In genomic region chr10:80570871-80571836, GRCm38 (mm10) we compare ENCODE assay signal across 8 mouse cellular contexts. TPM values are rescaled to one million over a fixed set of nuclear protein-coding genes. Genes with fewer than 3 reads are reported as not detected.
DNase-seq lines count a peak whose midpoint lies in the region; ATAC-seq and TF ChIP-seq lines count a peak whose summit lies in the region.

No protein-coding gene starts in this region.

- H3K36me3 ChIP-seq in hindbrain, embryonic 11.5 days (ENCODE audit: control insufficient read depth, insufficient read depth, low read length), result no peaks in the 10 kb centered on the region

- 0 out of 2 replicates have a peak, but pooled peaks have one; percentile 20 for ATAC-seq in hindbrain, embryonic 11.5 days (ENCODE audit: low FRiP score)

- peaks cover 18% of the 10 kb centered on the region for H3K4me1 ChIP-seq in hindbrain, embryonic 11.5 days (replicated peaks; ENCODE audit: control insufficient read depth, insufficient read depth, low read length)

- H3K9me3 ChIP-seq in hindbrain, embryonic 11.5 days (ENCODE audit: control insufficient read depth, low read length), result no peaks in the 10 kb centered on the region

- DNase-seq in layer of hippocampus, adult 2 months (ENCODE audit: low spot score in 2 of 2), result no peak
- DNase-seq in layer of hippocampus, adult 8-10 months (ENCODE audit: low spot score in 2 of 2), result no peak
- peak; percentile 69 to 79 for DNase-seq in cerebellum, postnatal 14 days
- DNase-seq in hindbrain, embryonic 11.5 days (ENCODE audit: low spot score), result peak; percentile 55
- peak; percentile 35 for DNase-seq in lung, postnatal 25 days (ENCODE audit: low spot score)
- peak; percentile 59 to 64 for DNase-seq in spleen, postnatal 36 days (ENCODE audit: low spot score in 2 of 2)
- no peak for DNase-seq in thymus, postnatal 25 days
- no peak for DNase-seq in right cerebral cortex, postnatal 25 days

- no peaks in the 10 kb centered on the region for H3K27me3 ChIP-seq in hindbrain, embryonic 11.5 days (ENCODE audit: control insufficient read depth, insufficient read depth, low read length)

- H3K4me2 ChIP-seq in hindbrain, embryonic 11.5 days (replicated peaks; ENCODE audit: low read depth, low read length), result peak overlapping the region; percentile 38

- H3K4me3 ChIP-seq in layer of hippocampus, adult 2 months, result peak overlapping the region; percentile 13
- H3K4me3 ChIP-seq in hindbrain, embryonic 11.5 days (ENCODE audit: low read depth, low read length), result no peak overlapping the region

- no peak for TF ChIP-seq CTCF in layer of hippocampus, adult 2 months (conservative IDR thresholded peaks at IDR 0.05)

- H3K9ac ChIP-seq in hindbrain, embryonic 11.5 days (ENCODE audit: low read depth, low read length), result peak overlapping the region; percentile 43

- peak overlapping the region; percentile 97 for H3K27ac ChIP-seq in layer of hippocampus, adult 2 months
- peak overlapping the region; percentile 48; the same call in 1 of the 2 replicates for H3K27ac ChIP-seq in hindbrain, embryonic 11.5 days (ENCODE audit: low read depth, low read length)

- WGBS in hindbrain, embryonic 11.5 days, result 23% methylated on average over 30 of the region's 30 CpGs

RNA-seq across cellular contexts. Expression of gene Klf16, which starts 6.0 kb away (rescaled TPM):
- total RNA-seq in layer of hippocampus, adult 2 months (2021), result 10 to 100 TPM; 50.8 to 56.8 TPM
- 10 to 100 TPM; 47.5 to 51.9 (median 49.3) TPM for total RNA-seq in layer of hippocampus, adult 8-10 months (2022)
- 3.9 and 4.2 TPM in 2 replicates for polyA plus RNA-seq in hindbrain, embryonic 11.5 days (2014; fragmentation: Nextera tagmentation; extraction: Ambion mirVana)

RNA-seq across cellular contexts. Expression of gene Rexo1, which starts 9.8 kb away (rescaled TPM):
- 10 to 100 TPM; 51.6 to 52.8 TPM for total RNA-seq in layer of hippocampus, adult 2 months (2021)
- 10 to 100 TPM; 45.3 to 53.2 (median 49.5) TPM for total RNA-seq in layer of hippocampus, adult 8-10 months (2022)
- polyA plus RNA-seq in hindbrain, embryonic 11.5 days (2014; fragmentation: Nextera tagmentation; extraction: Ambion mirVana), result 21.6 and 22.5 TPM in 2 replicates

RNA-seq across cellular contexts. Expression of gene Abhd17a, which starts 19.0 kb away (rescaled TPM):
- total RNA-seq in layer of hippocampus, adult 2 months (2021), result 100 to 1,000 TPM; 158 to 166 TPM
- 100 to 1,000 TPM; 144 to 155 (median 147) TPM for total RNA-seq in layer of hippocampus, adult 8-10 months (2022)
- polyA plus RNA-seq in hindbrain, embryonic 11.5 days (2014; fragmentation: Nextera tagmentation; extraction: Ambion mirVana), result 98.8 and 108 TPM in 2 replicates

RNA-seq across cellular contexts. Expression of gene Scamp4, which starts 31.5 kb away (rescaled TPM):
- 10 to 100 TPM; 42.9 to 43.1 TPM for total RNA-seq in layer of hippocampus, adult 2 months (2021)
- total RNA-seq in layer of hippocampus, adult 8-10 months (2022), result 10 to 100 TPM; 39.3 to 58.6 (median 42.8) TPM
- polyA plus RNA-seq in hindbrain, embryonic 11.5 days (2014; fragmentation: Nextera tagmentation; extraction: Ambion mirVana), result 64.1 and 68.7 TPM in 2 replicates

RNA-seq across cellular contexts. Expression of gene Adat3, which starts 31.5 kb away (rescaled TPM):
- total RNA-seq in layer of hippocampus, adult 2 months (2021), result 1 to 10 TPM; 1.3 to 3.5 TPM
- 1 to 10 TPM; 2.0 to 5.0 (median 3.0) TPM for total RNA-seq in layer of hippocampus, adult 8-10 months (2022)
- polyA plus RNA-seq in hindbrain, embryonic 11.5 days (2014; fragmentation: Nextera tagmentation; extraction: Ambion mirVana), result 5.8 and 7.4 TPM in 2 replicates

Comparison
In these comparisons a context has a peak if more than half of its experiments do, and no peak if none do; other contexts are left out.
1. DNase-seq: peak in cerebellum, postnatal 14 days (2 of 2), hindbrain, embryonic 11.5 days (single experiment), lung, postnatal 25 days (single experiment) and spleen, postnatal 36 days (2 of 2); none in layer of hippocampus, adult 2 months (0 of 2), layer of hippocampus, adult 8-10 months (0 of 2), thymus, postnatal 25 days (single experiment) and right cerebral cortex, postnatal 25 days (single experiment).